Mouse (Mus musculus) MEL (cell line): Measurements from ENCODE around the gene Nrarp. TPM values are rescaled to one million over a fixed set of nuclear protein-coding genes. Genes with fewer than 3 reads are reported as not detected.

Source experiments
- DNase-seq: peaks from one replicate; pipeline ENCODE4 v3.0.0; 2011; ENCODE audit warnings: low read depth, low spot score
- H3K27ac ChIP-seq: 2 replicates; pipeline ENCODE4 v1.5.1; 2012; ENCODE audit warnings: low read depth, mild to moderate bottlenecking, control low read depth, low read length, moderate library complexity; ENCODE audit not compliant: control insufficient read depth
- H3K27me3 ChIP-seq, 2 experiments: fragments of 150-350 bp in 1 of 2; sonication (generic) in 1 of 2; 2 replicates each; pipeline ENCODE4 v1.6.1; 2012; ENCODE audit warnings: low read length in 2 of 2, mild to moderate bottlenecking in 2 of 2, improper control_type of control experiment in 1 of 2, moderate library complexity in 1 of 2; ENCODE audit not compliant: insufficient read depth in 2 of 2, control insufficient read depth in 1 of 2
- H3K36me3 ChIP-seq, 2 experiments: 2 replicates each; pipeline ENCODE4 v1.6.1; 2012 to 2014; ENCODE audit warnings: low read length in 2 of 2, improper control_type of control experiment in 1 of 2, inconsistent platforms in 1 of 2, mild to moderate bottlenecking in 1 of 2; ENCODE audit not compliant: insufficient read depth in 2 of 2, control insufficient read depth in 1 of 2
- H3K4me1 ChIP-seq, 2 experiments: fragments of 150-350 bp in 1 of 2; sonication (generic) in 1 of 2; 2 replicates each; pipeline ENCODE4 v1.6.1; 2012; ENCODE audit warnings: low read length in 2 of 2, improper control_type of control experiment in 1 of 2, mild to moderate bottlenecking in 1 of 2; ENCODE audit not compliant: insufficient read depth in 2 of 2, control insufficient read depth in 1 of 2
- H3K4me3 ChIP-seq, 2 experiments: fragments of 150-350 bp in 1 of 2; sonication (generic) in 1 of 2; 2 replicates each; pipeline ENCODE4 v1.5.1; 2012; ENCODE audit warnings: low read depth in 2 of 2, low read length in 2 of 2, mild to moderate bottlenecking in 2 of 2, moderate library complexity in 2 of 2, control low read depth in 1 of 2, improper control_type of control experiment in 1 of 2; ENCODE audit not compliant: control insufficient read depth in 1 of 2, insufficient read depth in 1 of 2
- H3K79me2 ChIP-seq: 2 replicates; pipeline ENCODE4 v1.6.1; 2012; ENCODE audit warnings: mild to moderate bottlenecking, low read length, moderate library complexity; ENCODE audit not compliant: control insufficient read depth, poor library complexity, insufficient read depth
- H3K9ac ChIP-seq: 2 replicates; pipeline ENCODE4 v1.6.1; 2012; ENCODE audit warnings: low read depth, mild to moderate bottlenecking, control low read depth, low read length, moderate library complexity; ENCODE audit not compliant: control insufficient read depth, poor library complexity, severe bottlenecking
- H3K9me3 ChIP-seq: fragments of 150-350 bp; sonication (generic); replicated peaks from 2 replicates; pipeline ENCODE4 v1.6.1; 2012; ENCODE audit warnings: mild to moderate bottlenecking, low read length, improper control_type of control experiment, moderate library complexity; ENCODE audit not compliant: insufficient read depth
- BHLHE40 ChIP-seq: IDR thresholded peaks from 2 replicates; pipeline ENCODE4 v1.6.1; 2012; ENCODE audit warnings: low read depth, mild to moderate bottlenecking, inconsistent platforms, low read length, improper control_type of control experiment, borderline replicate concordance
- CHD1 ChIP-seq: IDR thresholded peaks from 2 replicates; pipeline ENCODE4 v1.6.1; 2012; ENCODE audit warnings: low read depth, mild to moderate bottlenecking, inconsistent platforms, low read length, improper control_type of control experiment
- CHD2 ChIP-seq: IDR thresholded peaks from 2 replicates; pipeline ENCODE4 v1.6.1; 2011; ENCODE audit warnings: low read length, improper control_type of control experiment
- E2F4 ChIP-seq: IDR thresholded peaks from 2 replicates; pipeline ENCODE4 v1.6.1; 2011; ENCODE audit warnings: low read depth, low read length, improper control_type of control experiment, borderline replicate concordance
- EP300 ChIP-seq, 2 experiments: IDR thresholded peaks; 2 replicates each; pipeline ENCODE4 v1.6.1; 2011; ENCODE audit warnings: improper control_type of control experiment in 2 of 2, low read length in 2 of 2, low read depth in 1 of 2, mild to moderate bottlenecking in 1 of 2
- GABPA ChIP-seq: IDR thresholded peaks from 2 replicates; pipeline ENCODE4 v1.6.1; 2012; ENCODE audit warnings: low read depth, mild to moderate bottlenecking, inconsistent platforms, low read length, improper control_type of control experiment, moderate library complexity
- GATA1 ChIP-seq: IDR thresholded peaks from 2 replicates; pipeline ENCODE4 v1.6.1; 2011; ENCODE audit warnings: low read depth, low read length, improper control_type of control experiment
- JUND ChIP-seq: IDR thresholded peaks from 2 replicates; pipeline ENCODE4 v1.6.1; 2011; ENCODE audit warnings: low read depth, mild to moderate bottlenecking, improper control_type of control experiment, low read length
- KAT2A ChIP-seq: conservative IDR thresholded peaks from 2 replicates; pipeline ENCODE4 v1.6.1; 2012; ENCODE audit warnings: low read depth, low read length, improper control_type of control experiment, inconsistent platforms
- MAFK ChIP-seq: IDR thresholded peaks from 2 replicates; pipeline ENCODE4 v1.6.1; 2011; ENCODE audit warnings: low read depth, mild to moderate bottlenecking, low read length, improper control_type of control experiment, borderline replicate concordance
- MAX ChIP-seq: IDR thresholded peaks from 2 replicates; pipeline ENCODE4 v1.6.1; 2011; ENCODE audit warnings: low read length, improper control_type of control experiment
- MAZ ChIP-seq: IDR thresholded peaks from 2 replicates; pipeline ENCODE4 v1.6.1; 2012; ENCODE audit warnings: low read depth, mild to moderate bottlenecking, inconsistent platforms, low read length, improper control_type of control experiment
- MEF2A ChIP-seq: IDR thresholded peaks from 2 replicates; pipeline ENCODE4 v1.6.1; 2014; ENCODE audit warnings: low read depth, mild to moderate bottlenecking, inconsistent platforms, low read length, improper control_type of control experiment; ENCODE audit not compliant: poor library complexity, insufficient replicate concordance, severe bottlenecking; ENCODE audit errors: extremely low read depth
- MXI1 ChIP-seq: IDR thresholded peaks from 2 replicates; pipeline ENCODE4 v1.6.1; 2011; ENCODE audit warnings: mild to moderate bottlenecking, low read depth, low read length, improper control_type of control experiment
- MYB ChIP-seq: IDR thresholded peaks from 2 replicates; pipeline ENCODE4 v1.6.1; 2011; ENCODE audit warnings: mild to moderate bottlenecking, low read depth, low read length, improper control_type of control experiment
- MYC ChIP-seq: IDR thresholded peaks from 2 replicates; pipeline ENCODE4 v1.6.1; 2011; ENCODE audit warnings: low read depth, mild to moderate bottlenecking, low read length, improper control_type of control experiment, moderate library complexity
- NELFE ChIP-seq: IDR thresholded peaks from 2 replicates; pipeline ENCODE4 v1.6.1; 2011; ENCODE audit warnings: low read depth, low read length, improper control_type of control experiment
- NRF1 ChIP-seq: IDR thresholded peaks from 2 replicates; pipeline ENCODE4 v1.6.1; 2014; ENCODE audit warnings: low read depth, mild to moderate bottlenecking, inconsistent platforms, low read length, improper control_type of control experiment, moderate library complexity; ENCODE audit not compliant: poor library complexity, insufficient read depth, severe bottlenecking
- POLR2A ChIP-seq, 2 experiments: IDR thresholded peaks; 2 replicates each; pipeline ENCODE4 v1.6.1; 2011 to 2012; ENCODE audit warnings: low read length in 2 of 2, mild to moderate bottlenecking in 2 of 2, control low read depth in 1 of 2, improper control_type of control experiment in 1 of 2, low read depth in 1 of 2, moderate library complexity in 1 of 2; ENCODE audit not compliant: control insufficient read depth in 1 of 2, insufficient read depth in 1 of 2, poor library complexity in 1 of 2
- POLR2AphosphoS2 ChIP-seq: IDR thresholded peaks from 2 replicates; pipeline ENCODE4 v1.6.1; 2011; ENCODE audit warnings: low read length, improper control_type of control experiment
- RAD21 ChIP-seq: IDR thresholded peaks from 2 replicates; pipeline ENCODE4 v1.6.1; 2011; ENCODE audit warnings: mild to moderate bottlenecking, low read depth, low read length, improper control_type of control experiment
- RCOR1 ChIP-seq: IDR thresholded peaks from 2 replicates; pipeline ENCODE4 v1.6.1; 2012; ENCODE audit warnings: low read depth, mild to moderate bottlenecking, inconsistent platforms, low read length, improper control_type of control experiment
- SMC3 ChIP-seq: IDR thresholded peaks from 2 replicates; pipeline ENCODE4 v1.6.1; 2011; ENCODE audit warnings: low read depth, low read length, improper control_type of control experiment
- TAL1 ChIP-seq: IDR thresholded peaks from 2 replicates; pipeline ENCODE4 v1.6.1; 2012; ENCODE audit warnings: mild to moderate bottlenecking, inconsistent platforms, low read length, moderate library complexity, mixed read lengths
- TBP ChIP-seq: IDR thresholded peaks from 2 replicates; pipeline ENCODE4 v1.8.0; 2011; ENCODE audit warnings: low read depth, low read length, improper control_type of control experiment
- TCF12 ChIP-seq: IDR thresholded peaks from 2 replicates; pipeline ENCODE4 v1.6.1; 2014; ENCODE audit warnings: low read depth, mild to moderate bottlenecking, inconsistent platforms, low read length, improper control_type of control experiment, moderate library complexity
- UBTF ChIP-seq: IDR thresholded peaks from 2 replicates; pipeline ENCODE4 v1.6.1; 2012; ENCODE audit warnings: low read depth, mild to moderate bottlenecking, inconsistent platforms, low read length, improper control_type of control experiment, moderate library complexity, borderline replicate concordance; ENCODE audit not compliant: insufficient read depth
- USF1 ChIP-seq: IDR thresholded peaks from 2 replicates; pipeline ENCODE4 v1.6.1; 2014; ENCODE audit warnings: low read depth, mild to moderate bottlenecking, inconsistent platforms, low read length, improper control_type of control experiment, moderate library complexity
- ZC3H11A ChIP-seq: IDR thresholded peaks from 2 replicates; pipeline ENCODE4 v1.6.1; 2012; ENCODE audit warnings: low read depth, mild to moderate bottlenecking, inconsistent platforms, low read length, improper control_type of control experiment
- ZKSCAN1 ChIP-seq: IDR thresholded peaks from 2 replicates; pipeline ENCODE4 v1.6.1; 2012; ENCODE audit warnings: low read depth, mild to moderate bottlenecking, inconsistent platforms, low read length, improper control_type of control experiment, moderate library complexity
- ZMIZ1 ChIP-seq: IDR thresholded peaks from 2 replicates; pipeline ENCODE4 v1.6.1; 2012; ENCODE audit warnings: low read depth, mild to moderate bottlenecking, inconsistent platforms, low read length, improper control_type of control experiment, moderate library complexity
- ZNF384 ChIP-seq: IDR thresholded peaks from 2 replicates; pipeline ENCODE4 v1.6.1; 2012; ENCODE audit warnings: low read depth, mild to moderate bottlenecking, inconsistent platforms, low read length, improper control_type of control experiment
- polyA plus RNA-seq, 2 experiments: library from polyadenylated mRNA; stranded (reverse) in 1 of 2; unstranded in 1 of 2; fragments of >175 nt in 1 of 2; fragments of >200 nt in 1 of 2; gene quantifications; 2 replicates each; pipeline versions ENCODE4 v1.2.1 to v1.2.4; 2012; ENCODE audit warnings: low replicate concordance in 2 of 2, low read depth in 1 of 2; ENCODE audit not compliant: insufficient read length in 2 of 2, insufficient read depth in 1 of 2, missing spikeins in 1 of 2
- total RNA-seq: library from RNA; depleted of rRNA; stranded (reverse); fragments of 300-350 nt; gene quantifications from 2 replicates; pipeline ENCODE4 v1.2.3, GENCODE M21; 2012

Nrarp gene
- total and polyA plus RNA-seq, 3 experiments: 6.5 to 12.3 TPM; not detected in 1

GRCm38 (mm10) chr2:25221331-25221772 lies 40.8 kb downstream of the Nrarp start (continued):
- TF ChIP-seq MAFK (no peak), MAZ (no peak), ZC3H11A (no peak), ZKSCAN1 (no peak), GABPA (no peak), MYB (no peak), TCF12 (no peak), ZMIZ1 (no peak; the same call in 1 of the 2 replicates), MXI1 (no peak), JUND (no peak), GATA1 (no peak), POLR2AphosphoS2 (peak; percentile 95), UBTF (no peak)

GRCm38 (mm10) chr2:25223681-25224491 lies 43.3 kb downstream of the Nrarp start:
- Histone ChIP-seq H3K9ac (peak overlapping the region; percentile 99), H3K4me1 (peaks cover 5 to 14% of the 10 kb centered on the region in 2 experiments; a peak in 3 of 4 replicates), H3K4me3 (peak overlapping the region; percentile 96 to 97), H3K9me3 (no peaks in the 10 kb centered on the region), H3K36me3 (peaks cover 6 to 7% of the 10 kb centered on the region in 2 experiments), H3K79me2 (peaks cover 17% of the 10 kb centered on the region), H3K27ac (peak overlapping the region; percentile 98), H3K27me3 (no peaks in the 10 kb centered on the region)
- peak; percentile 94 for DNase-seq
- TF ChIP-seq MAFK (peak; percentile 59; the same call in 1 of the 2 replicates), JUND (no peak), SMC3 (no peak), MAZ (peak; percentile 81; the same call in 1 of the 2 replicates), RCOR1 (0 out of 2 replicates have a peak, but pooled peaks have one; percentile 25), CHD2 (no peak), NRF1 (no peak), MAX (peak; percentile 75), EP300 (IDR thresholded peaks at IDR 0.05; ENCODE audit: low read depth in 1 of 2, low read length in 2 of 2) (peak; percentile 57 to 83), CHD1 (0 out of 2 replicates have a peak, but pooled peaks have one; percentile 91), BHLHE40 (no peak), MYB (peak; percentile 77), POLR2A (IDR thresholded peaks at IDR 0.05; ENCODE audit: control insufficient read depth in 1 of 2, insufficient read depth in 1 of 2, low read depth in 1 of 2, low read length in 2 of 2, poor library complexity in 1 of 2) (no peak), E2F4 (no peak), TCF12 (0 out of 2 replicates have a peak, but pooled peaks have one; percentile 38), KAT2A (no peak), TAL1 (no peak; the same call in 1 of the 2 replicates), GABPA (peak; percentile 88), MYC (no peak), USF1 (no peak), MXI1 (peak; percentile 97), ZKSCAN1 (no peak), ZMIZ1 (no peak), MEF2A (no peak), ZNF384 (no peak), RAD21 (no peak), GATA1 (peak; percentile 36; the same call in 1 of the 2 replicates), TBP (peak; percentile 31; the same call in 1 of the 2 replicates), NELFE (no peak)
